Mouse (Mus musculus) heart, postnatal 0 days (tissue): ENCODE measurements at regions not wholly inside any gene's neighbourhood (a gene's known extent, or its start where the extent isn't known, plus 50 kb on each side); places are given as distances from the start of the nearest gene placed in this dataset.

Experiments
- CTCF ChIP-seq: IDR thresholded peaks from 2 replicates; pipeline ENCODE4 v1.5.1; 2016; ENCODE audit warnings: antibody characterized with exemption, control low read depth, low read depth
- EP300 ChIP-seq: IDR thresholded peaks from 2 replicates; pipeline ENCODE4 v1.6.1; 2016; ENCODE audit warnings: antibody characterized with exemption, low read depth

GRCm38 (mm10) chr9:62181182-62181830 lies 58.9 kb upstream of the Glce start:
- TF ChIP-seq CTCF (no peak), EP300 (no peak)
